Mouse (Mus musculus): ENCODE measurements around the gene Itga9. TPM values are rescaled to one million over a fixed set of nuclear protein-coding genes. Genes with fewer than 3 reads are reported as not detected.

Gene Itga9
- total RNA-seq, 2 experiments from 2014 or later: 74.4 to 88.1 TPM

GRCm38 (mm10) chr9:118750828-118751227 is 144.3 kb downstream of the Itga9 start:
- no peak for DNase-seq
- intact Hi-C loops (cut with DNase I): no loop called here

GRCm38 (mm10) chr9:118752376-118752775 is 145.9 kb downstream of the Itga9 start:
- intact Hi-C loops (cut with DNase I): no loop called here
- no peak for DNase-seq

GRCm38 (mm10) chr9:118759462-118759861 is 153.0 kb downstream of the Itga9 start:
- no peak for DNase-seq
- intact Hi-C loops (cut with DNase I): loop anchor here (2.0 kb wide), 1 partner anchor 19 kb away; no protein-coding TSS in a partner anchor

GRCm38 (mm10) chr9:118761953-118762590 is 155.6 kb downstream of the Itga9 start:
- intact Hi-C loops (cut with DNase I): no loop called here
- DNase-seq: peak in 1 of 2 experiments; percentile 46

- intact Hi-C loops (cut with DNase I): no loop called here
- peak; percentile 45 to 66 for DNase-seq
These were observed 156.3 kb downstream of the Itga9 start for GRCm38 (mm10) chr9:118762759-118763158.

- peak in 1 of 2 experiments; percentile 37 for DNase-seq
- intact Hi-C loops (cut with DNase I): no loop called here
These were observed 156.7 kb downstream of the Itga9 start for GRCm38 (mm10) chr9:118763203-118763602.

- intact Hi-C loops (cut with DNase I): no loop called here
- no peak for DNase-seq
These were observed 157.2 kb downstream of the Itga9 start for GRCm38 (mm10) chr9:118763646-118764045.

GRCm38 (mm10) chr9:118765059-118765458 is 158.6 kb downstream of the Itga9 start:
- no peak for DNase-seq
- intact Hi-C loops (cut with DNase I): no loop called here

GRCm38 (mm10) chr9:118767008-118767407 is 160.5 kb downstream of the Itga9 start:
- intact Hi-C loops (cut with DNase I): no loop called here
- no peak for DNase-seq

- DNase-seq: no peak
- intact Hi-C loops (cut with DNase I): no loop called here
These were observed 162.1 kb downstream of the Itga9 start for GRCm38 (mm10) chr9:118768596-118768995.

GRCm38 (mm10) chr9:118770366-118770765 is 163.9 kb downstream of the Itga9 start:
- intact Hi-C loops (cut with DNase I): no loop called here

GRCm38 (mm10) chr9:118774676-118775075 is 168.2 kb downstream of the Itga9 start:
- DNase-seq: no peak
- intact Hi-C loops (cut with DNase I): no loop called here

More at GRCm38 (mm10) chr9:118770366-118770765, 163.9 kb downstream of the Itga9 start:
- DNase-seq: no peak

- intact Hi-C loops (cut with DNase I): no loop called here
These were observed 170.5 kb downstream of the Itga9 start for GRCm38 (mm10) chr9:118776880-118777438.

GRCm38 (mm10) chr9:118778596-118778995 is 172.1 kb downstream of the Itga9 start:
- intact Hi-C loops (cut with DNase I): no loop called here
- DNase-seq: peak in 1 of 2 experiments; percentile 27

More at GRCm38 (mm10) chr9:118776880-118777438, 170.5 kb downstream of the Itga9 start:
- no peak for DNase-seq

GRCm38 (mm10) chr9:118784621-118785020 is 178.1 kb downstream of the Itga9 start:
- no peak for DNase-seq
- intact Hi-C loops (cut with DNase I): no loop called here

- DNase-seq: no peak
- intact Hi-C loops (cut with DNase I): no loop called here
These were observed 179.3 kb downstream of the Itga9 start for GRCm38 (mm10) chr9:118785816-118786215.

- intact Hi-C loops (cut with DNase I): no loop called here
- no peak for DNase-seq
These were observed 182.4 kb downstream of the Itga9 start for GRCm38 (mm10) chr9:118788869-118789281.

- intact Hi-C loops (cut with DNase I): no loop called here
- DNase-seq: no peak
These were observed 184.7 kb downstream of the Itga9 start for GRCm38 (mm10) chr9:118791231-118791630.

GRCm38 (mm10) chr9:118793151-118793785 is 186.8 kb downstream of the Itga9 start:
- no peak for DNase-seq
- intact Hi-C loops (cut with DNase I): no loop called here

GRCm38 (mm10) chr9:118794668-118795067 is 188.2 kb downstream of the Itga9 start:
- intact Hi-C loops (cut with DNase I): no loop called here
- no peak for DNase-seq

GRCm38 (mm10) chr9:118795304-118795703 is 188.8 kb downstream of the Itga9 start:
- no peak for DNase-seq
- intact Hi-C loops (cut with DNase I): no loop called here

GRCm38 (mm10) chr9:118799105-118799504 is 192.6 kb downstream of the Itga9 start:
- intact Hi-C loops (cut with DNase I): no loop called here
- DNase-seq: peak in 1 of 2 experiments; percentile 34

Data from heart, postnatal 14 days (tissue).